Mouse (Mus musculus) left cerebral cortex, adult 2 months (tissue): Measurements from ENCODE around the gene Nprl3. TPM values are rescaled to one million over a fixed set of nuclear protein-coding genes. Genes with fewer than 3 reads are reported as not detected.
A peak's percentile ranks its signal among the peaks of the same experiment; 100 is the strongest.
"Not testable (repeated sequence)": the region's sequence is repeated elsewhere in the genome, so short reads cannot be mapped to it uniquely, and the experiment has no call there.

Experiments used
- DNase-seq, 2 experiments: peaks; one replicate each; pipeline ENCODE4 v3.0.0; 2021 to 2022; ENCODE audit warnings: low spot score in 2 of 2, mixed read lengths in 1 of 2; ENCODE audit errors: extremely low spot score in 1 of 2
- H3K27ac ChIP-seq: fragments of 200-600 bp; 2 replicates; pipeline ENCODE4 v1.8.1; 2022
- H3K4me3 ChIP-seq: fragments of 200-600 bp; 2 replicates; pipeline ENCODE4 v1.8.1; 2022
- CTCF ChIP-seq: fragments of 200-600 bp; IDR thresholded peaks from 2 replicates; pipeline ENCODE4 v1.8.1; 2022; ENCODE audit warnings: antibody characterized with exemption, mild to moderate bottlenecking, moderate library complexity
- intact Hi-C: fragments of 180-260 bp; cut with DNase I; formaldehyde crosslinking; loops from one replicate; pipeline ENCODE4 v1.15.1; 2025
- long read RNA-seq, 2 experiments: library from polyadenylated mRNA; stranded (forward); transcript quantifications; one replicate each; pipeline ENCODE4 v2.0.0; 2021; ENCODE audit warnings: borderline mapping rate in 2 of 2
- total RNA-seq, 2 experiments: library from RNA; stranded (reverse); gene quantifications; 2 replicates each; pipeline ENCODE4 v1.2.3; 2021

Nprl3 gene
- total RNA-seq: 10 to 100 TPM; 45.2 to 52.2 TPM
- long read RNA-seq, experiment 1, transcript Nprl3-213 (12 exons, 3,417 nt): minor isoform, 7 of 46 reads
- long read RNA-seq, experiment 1, transcript Nprl3-201 (13 exons, 2,865 nt): major isoform, 28 of 46 reads
- long read RNA-seq, experiment 1, partial matches to known transcripts: 0 of 46 reads
- long read RNA-seq, experiment 1, other reads (novel, unspliced or antisense): 10 of 46 reads
- long read RNA-seq, experiment 2, transcript Nprl3-201 (13 exons, 2,865 nt): major isoform, 23 of 51 reads
- long read RNA-seq, experiment 2, transcript Nprl3-213 (12 exons, 3,417 nt): minor isoform, 5 of 51 reads
- long read RNA-seq, experiment 2, partial matches to known transcripts: 2 of 51 reads
- long read RNA-seq, experiment 2, other reads (novel, unspliced or antisense): 21 of 51 reads

- TF ChIP-seq CTCF: no peak; the same call in 1 of the 2 replicates
- Histone ChIP-seq H3K27ac (peak within 1 kb of the TSS; percentile 97), H3K4me3 (peak within 1 kb of the TSS; percentile 87)
- intact Hi-C loops: no loop called here
- DNase-seq: peak; percentile 96
These were observed at the start of gene Nprl3 for GRCm38 (mm10) chr11:32267188-32267884. TSS of gene Nprl3 (minus strand) at chr11:32267707.

- no peak for DNase-seq
- no peak for TF ChIP-seq CTCF
- Histone ChIP-seq H3K27ac (no peak overlapping the region), H3K4me3 (no peak overlapping the region)
- intact Hi-C loops: no loop called here
These were observed 48.5 kb upstream of the Nprl3 start for GRCm38 (mm10) chr11:32316009-32316408.

GRCm38 (mm10) chr11:32309928-32310327 is 42.4 kb upstream of the Nprl3 start:
- H3K4me3 ChIP-seq: no peak overlapping the region
- no peak for TF ChIP-seq CTCF
- no peak overlapping the region for H3K27ac ChIP-seq
- no peak for DNase-seq
- intact Hi-C loops: no loop called here

- no peak for DNase-seq
- TF ChIP-seq CTCF: no peak
- Histone ChIP-seq H3K4me3 (no peak overlapping the region), H3K27ac (no peak overlapping the region)
- intact Hi-C loops: no loop called here
These were observed 41.9 kb upstream of the Nprl3 start for GRCm38 (mm10) chr11:32309446-32309845.

- no peak for DNase-seq
- Histone ChIP-seq H3K4me3 (no peak overlapping the region), H3K27ac (no peak overlapping the region)
- intact Hi-C loops: no loop called here
- TF ChIP-seq CTCF: no peak
These were observed 39.5 kb upstream of the Nprl3 start for GRCm38 (mm10) chr11:32307006-32307405.

GRCm38 (mm10) chr11:32303455-32303854 is 35.9 kb upstream of the Nprl3 start:
- peak overlapping the region; percentile 32; the same call in 1 of the 2 replicates for H3K27ac ChIP-seq
- no peak for DNase-seq
- intact Hi-C loops: loop anchor here (5.0 kb wide), 1 partner anchor 121 kb away; no protein-coding TSS in a partner anchor
- no peak for TF ChIP-seq CTCF
- no peak overlapping the region for H3K4me3 ChIP-seq

- peak; percentile 28 for DNase-seq
- intact Hi-C loops: loop anchor here (5.0 kb wide), 1 partner anchor 121 kb away; no protein-coding TSS in a partner anchor
- H3K4me3 ChIP-seq: no peak overlapping the region
- TF ChIP-seq CTCF: no peak
- H3K27ac ChIP-seq: peak overlapping the region; percentile 32; the same call in 1 of the 2 replicates
These were observed 35.4 kb upstream of the Nprl3 start for GRCm38 (mm10) chr11:32302824-32303419.

- no peak overlapping the region for H3K4me3 ChIP-seq
- intact Hi-C loops: loop anchor here (5.0 kb wide), 1 partner anchor 119 kb away; no protein-coding TSS in a partner anchor
- no peak for DNase-seq
- no peak for TF ChIP-seq CTCF
- H3K27ac ChIP-seq: no peak overlapping the region
These were observed 34.0 kb upstream of the Nprl3 start for GRCm38 (mm10) chr11:32301506-32301905.

GRCm38 (mm10) chr11:32300279-32301267 is 33.1 kb upstream of the Nprl3 start:
- intact Hi-C loops: loop anchor here (5.0 kb wide), 1 partner anchor 118 kb away; no protein-coding TSS in a partner anchor
- DNase-seq: no peak
- 0 out of 2 replicates have a peak overlapping the region, but pooled peaks have one; percentile 11 for H3K4me3 ChIP-seq
- no peak overlapping the region for H3K27ac ChIP-seq
- no peak for TF ChIP-seq CTCF

- intact Hi-C loops: loop anchor here (5.0 kb wide), 1 partner anchor 118 kb away; no protein-coding TSS in a partner anchor
- peak; percentile 57 to 63 for DNase-seq
- TF ChIP-seq CTCF: peak; percentile 80
- 0 out of 2 replicates have a peak within 1 kb of the TSS, but pooled peaks have one; percentile 11 for H3K4me3 ChIP-seq
- not testable (repeated sequence) for H3K27ac ChIP-seq
These were observed 32.4 kb upstream of the Nprl3 start, which contains the start of gene Hbq1a for GRCm38 (mm10) chr11:32299865-32300264. TSS of gene Hbq1a (plus strand) at chr11:32300069.
